Mouse (Mus musculus) neural tube, embryonic 11.5 days (tissue): ENCODE measurements around the gene Pdgfc. TPM values are rescaled to one million over a fixed set of nuclear protein-coding genes. Genes with fewer than 3 reads are reported as not detected.
"Not testable (repeated sequence)": the region's sequence is repeated elsewhere in the genome, so short reads cannot be mapped to it uniquely, and the experiment has no call there.

Experiments used
- ATAC-seq: fragments of 200-750 bp; cut with Nextera tagmentation; 2 replicates; pipeline ENCODE4 v1.8.0; 2017; ENCODE audit warnings: moderate number of reproducible peaks, mild to moderate bottlenecking, moderate TSS enrichment, moderate library complexity; ENCODE audit not compliant: insufficient read depth, low FRiP score, low TSS enrichment
- DNase-seq: peaks from one replicate; pipeline ENCODE4 v3.0.0-alpha.2; 2015; ENCODE audit warnings: low spot score
- H3K27ac ChIP-seq: fragments of 300-500 bp; sonication (generic); 2 replicates; pipeline ENCODE4 v1.5.1; 2014; ENCODE audit warnings: low read depth, mild to moderate bottlenecking, low read length
- H3K27me3 ChIP-seq: fragments of 300-500 bp; sonication (generic); 2 replicates; pipeline ENCODE4 v1.6.1; 2014; ENCODE audit warnings: mild to moderate bottlenecking, low read length, mixed read lengths; ENCODE audit not compliant: control insufficient read depth, insufficient read depth
- H3K36me3 ChIP-seq: fragments of 300-500 bp; sonication (generic); 2 replicates; pipeline ENCODE4 v1.6.1; 2014; ENCODE audit warnings: mild to moderate bottlenecking, low read length, moderate library complexity, mixed read lengths; ENCODE audit not compliant: control insufficient read depth, insufficient read depth
- H3K4me1 ChIP-seq: fragments of 300-500 bp; sonication (generic); 2 replicates; pipeline ENCODE4 v1.6.1; 2014; ENCODE audit warnings: low read length, mixed read lengths; ENCODE audit not compliant: control insufficient read depth, insufficient read depth
- H3K4me2 ChIP-seq: fragments of 300-500 bp; sonication (generic); 2 replicates; pipeline ENCODE4 v1.6.1; 2014; ENCODE audit warnings: low read depth, mild to moderate bottlenecking, moderate library complexity
- H3K4me3 ChIP-seq: fragments of 300-500 bp; sonication (generic); 2 replicates; pipeline ENCODE4 v1.5.1; 2014; ENCODE audit warnings: low read depth, low read length
- H3K9ac ChIP-seq: fragments of 300-500 bp; sonication (generic); 2 replicates; pipeline ENCODE4 v1.6.1; 2014; ENCODE audit warnings: mild to moderate bottlenecking, low read length
- H3K9me3 ChIP-seq: fragments of 300-500 bp; sonication (generic); 2 replicates; pipeline ENCODE4 v1.6.1; 2016; ENCODE audit warnings: low read length; ENCODE audit not compliant: control insufficient read depth
- WGBS: fragments of 180-500 bp; shearing (Covaris S2); extraction: QIAGEN DNeasy Blood & Tissue Kit; methylation state at CpG from one replicate; pipeline ENCODE4 v1.1.7; 2014; 5-methylcytosine and 5-hydroxymethylcytosine counted together
- polyA plus RNA-seq: library from polyadenylated mRNA; unstranded; fragments of >200 nt; fragmentation: Nextera tagmentation; extraction: Ambion mirVana; gene quantifications from 2 replicates; pipeline ENCODE4 v1.2.1, GENCODE M21; 2014

Gene Pdgfc
- polyA plus RNA-seq, 1 experiment from 2014 or later = 21.7 TPM

DNA sequence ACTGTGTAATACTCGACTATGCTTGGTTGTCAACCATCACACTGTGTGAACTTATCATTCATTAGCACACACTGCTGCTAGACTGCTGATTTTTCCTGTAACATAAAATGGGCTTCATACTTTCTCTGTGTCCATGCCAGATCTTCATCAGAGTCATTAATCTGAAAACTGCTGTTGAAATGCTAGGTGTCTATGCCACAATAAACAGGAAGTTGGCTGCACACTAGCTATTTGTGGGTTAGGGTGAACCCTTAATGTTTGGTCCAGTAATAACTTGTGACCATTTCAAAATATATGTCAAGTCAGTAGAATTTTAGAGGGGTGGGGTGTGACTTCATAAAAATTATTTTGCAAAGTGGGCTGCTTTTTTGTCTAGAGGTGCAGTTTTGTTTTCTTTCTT lies 84.4 kb downstream of the Pdgfc start:
- H3K9ac ChIP-seq = no peak overlapping the region
- 93% methylated on average over 1 of the region's 1 CpGs for WGBS
- H3K9me3 ChIP-seq = no peaks in the 10 kb centered on the region
- H3K36me3 ChIP-seq = no peaks in the 10 kb centered on the region
- no peaks in the 10 kb centered on the region for H3K27me3 ChIP-seq
- DNase-seq = no peak
- no peak overlapping the region for H3K27ac ChIP-seq
- ATAC-seq = no peak
- H3K4me3 ChIP-seq = no peak overlapping the region
- no peaks in the 10 kb centered on the region for H3K4me1 ChIP-seq
- H3K4me2 ChIP-seq = no peak overlapping the region

DNA sequence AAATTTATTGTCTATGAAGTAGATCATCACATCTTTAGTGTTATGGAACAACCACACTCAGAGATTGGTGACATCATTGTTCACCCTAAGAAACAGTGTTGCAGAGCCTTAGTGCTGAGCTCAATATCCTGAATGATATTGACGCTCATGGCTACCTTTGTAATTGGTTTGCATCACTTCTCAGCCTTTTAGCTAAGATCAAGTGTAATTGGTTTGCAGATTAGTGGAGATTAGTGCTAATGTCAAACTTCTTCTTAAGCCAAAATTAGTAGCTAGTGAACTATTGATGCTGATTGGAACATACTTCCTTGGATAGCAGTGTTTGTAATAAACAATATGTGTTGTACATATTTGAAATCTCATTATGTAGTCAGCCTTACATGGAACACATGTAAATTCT lies 85.5 kb downstream of the Pdgfc start:
- Histone ChIP-seq H3K9ac (no peak overlapping the region), H3K4me1 (no peaks in the 10 kb centered on the region), H3K9me3 (no peaks in the 10 kb centered on the region), H3K27ac (no peak overlapping the region), H3K27me3 (no peaks in the 10 kb centered on the region), H3K36me3 (no peaks in the 10 kb centered on the region), H3K4me2 (no peak overlapping the region), H3K4me3 (no peak overlapping the region)
- no peak for ATAC-seq
- WGBS = 96% methylated on average over 1 of the region's 1 CpGs
- DNase-seq = no peak

DNA sequence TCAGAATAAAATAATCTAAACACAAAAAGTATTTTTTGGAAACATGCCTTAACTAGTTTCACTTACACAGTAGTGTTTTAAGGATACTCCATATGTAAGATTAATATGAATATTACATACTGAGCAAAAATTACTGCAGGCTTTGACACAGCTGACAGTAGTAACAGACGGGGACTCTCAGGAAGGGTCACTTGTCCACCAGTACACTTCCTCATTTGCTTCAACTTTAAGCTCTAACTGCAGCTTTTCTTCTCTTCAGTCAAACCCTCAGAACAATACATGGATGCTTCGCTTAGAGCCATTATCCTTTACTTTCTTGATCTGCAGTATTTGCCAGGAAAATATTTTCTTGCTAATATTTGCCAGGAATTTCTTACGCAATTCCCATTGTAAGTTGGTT lies 87.2 kb downstream of the Pdgfc start:
- no peaks in the 10 kb centered on the region for H3K27me3 ChIP-seq
- ATAC-seq (no peak), DNase-seq (no peak)
- no peaks in the 10 kb centered on the region for H3K9me3 ChIP-seq
- 92% methylated on average over 3 of the region's 3 CpGs for WGBS
- H3K27ac ChIP-seq = no peak overlapping the region
- H3K9ac ChIP-seq = no peak overlapping the region
- no peaks in the 10 kb centered on the region for H3K36me3 ChIP-seq
- H3K4me3 ChIP-seq = no peak overlapping the region
- H3K4me1 ChIP-seq = no peaks in the 10 kb centered on the region
- no peak overlapping the region for H3K4me2 ChIP-seq

DNA sequence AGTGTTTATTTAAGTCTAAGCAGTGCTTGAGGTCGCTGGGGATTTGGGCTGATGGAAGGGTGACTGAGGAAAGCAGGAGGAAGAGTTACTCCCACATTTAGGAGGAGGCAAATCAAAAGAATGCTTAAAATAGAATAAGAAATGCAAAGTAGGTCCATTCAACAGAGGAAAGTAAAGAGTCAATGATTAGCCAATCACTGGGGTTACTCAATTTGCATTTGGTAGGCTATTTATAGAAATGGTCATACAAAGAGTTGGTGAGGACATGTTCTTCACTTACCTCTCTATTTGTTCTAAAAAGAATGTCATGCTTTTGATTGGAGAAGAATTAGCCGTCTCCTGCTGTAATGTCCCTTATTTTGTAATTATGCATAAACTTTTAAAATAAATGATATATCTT lies 90.8 kb downstream of the Pdgfc start:
- ATAC-seq = no peak
- Histone ChIP-seq H3K4me1 (no peaks in the 10 kb centered on the region), H3K4me3 (no peak overlapping the region), H3K27ac (no peak overlapping the region), H3K4me2 (no peak overlapping the region), H3K36me3 (no peaks in the 10 kb centered on the region), H3K27me3 (no peaks in the 10 kb centered on the region), H3K9ac (no peak overlapping the region), H3K9me3 (no peaks in the 10 kb centered on the region)
- 50% methylated on average over 2 of the region's 2 CpGs for WGBS
- no peak for DNase-seq

DNA sequence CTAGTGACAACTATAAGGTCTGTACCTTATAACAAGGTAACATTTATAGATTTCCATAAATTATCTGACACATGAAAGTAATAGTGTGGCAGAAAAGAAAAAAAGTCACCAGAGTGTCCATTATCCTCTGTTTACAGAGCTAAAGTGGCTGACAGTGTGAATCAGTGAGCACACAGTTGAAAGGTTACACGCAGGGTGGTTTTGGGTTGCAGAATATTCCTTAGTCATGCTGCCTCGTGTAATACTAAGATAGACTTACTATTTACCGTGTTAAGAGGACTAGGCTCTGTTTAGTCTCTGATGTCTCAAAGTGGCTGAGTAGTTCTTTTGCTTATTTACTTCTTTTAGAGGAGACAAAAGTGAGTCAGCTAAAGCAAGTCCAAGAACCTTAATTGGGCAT lies 100.8 kb downstream of the Pdgfc start:
- H3K36me3 ChIP-seq = no peaks in the 10 kb centered on the region
- H3K4me1 ChIP-seq = no peaks in the 10 kb centered on the region
- no peaks in the 10 kb centered on the region for H3K9me3 ChIP-seq
- WGBS = 83% methylated on average over 3 of the region's 3 CpGs
- ATAC-seq (no peak), DNase-seq (no peak)
- H3K9ac ChIP-seq = no peak overlapping the region
- H3K27ac ChIP-seq = no peak overlapping the region
- H3K27me3 ChIP-seq = no peaks in the 10 kb centered on the region
- H3K4me3 ChIP-seq = no peak overlapping the region
- no peak overlapping the region for H3K4me2 ChIP-seq

DNA sequence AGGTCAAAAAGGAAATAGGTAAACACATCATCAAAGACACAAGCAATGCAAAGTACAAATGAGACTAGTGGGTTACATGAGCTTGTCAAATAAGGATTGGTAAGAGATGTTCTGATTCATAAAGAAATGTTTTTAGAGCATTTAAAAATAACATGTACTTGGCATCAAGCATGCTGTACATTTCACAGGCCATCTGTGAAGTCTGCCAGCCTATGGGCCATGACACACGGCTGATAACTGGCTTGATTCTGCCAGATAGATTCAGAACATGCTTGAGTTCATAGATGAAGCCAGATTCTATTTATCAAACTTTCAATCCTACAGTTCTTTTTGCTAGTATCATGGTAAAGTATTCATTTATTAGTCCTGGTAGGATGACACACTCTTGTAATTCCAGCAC lies 101.8 kb downstream of the Pdgfc start:
- ATAC-seq, H3K36me3 ChIP-seq, H3K4me3 ChIP-seq, DNase-seq, H3K9ac ChIP-seq, H3K4me2 ChIP-seq, H3K27me3 ChIP-seq, H3K9me3 ChIP-seq, H3K27ac ChIP-seq, H3K4me1 ChIP-seq: not testable (repeated sequence)
- WGBS = 86% methylated on average over 1 of the region's 1 CpGs

DNA sequence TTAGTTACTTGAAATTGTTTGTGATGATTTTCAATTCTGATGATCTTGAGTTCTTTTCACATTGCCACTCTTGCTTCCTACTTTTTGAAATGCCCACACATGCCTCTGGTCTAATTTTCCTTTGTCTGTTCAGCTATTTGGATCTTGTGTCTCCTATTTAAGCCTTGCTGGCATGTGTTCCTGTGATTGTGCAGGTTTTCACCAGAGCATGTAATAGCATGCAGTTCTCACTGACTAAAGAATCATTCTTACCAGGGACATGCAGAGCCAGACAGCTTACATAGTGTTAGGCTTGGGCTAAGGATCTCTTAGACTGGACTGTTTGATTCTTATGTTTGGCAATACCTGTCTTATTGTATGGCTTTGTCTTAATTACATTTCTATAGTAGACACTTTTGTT lies 107.5 kb downstream of the Pdgfc start:
- Histone ChIP-seq H3K9me3 (no peaks in the 10 kb centered on the region), H3K4me1 (no peaks in the 10 kb centered on the region), H3K27me3 (no peaks in the 10 kb centered on the region), H3K9ac (no peak overlapping the region), H3K27ac (no peak overlapping the region), H3K4me2 (no peak overlapping the region), H3K36me3 (no peaks in the 10 kb centered on the region; the same call in 1 of the 2 replicates), H3K4me3 (no peak overlapping the region)
- no peak for ATAC-seq
- DNase-seq = no peak

DNA sequence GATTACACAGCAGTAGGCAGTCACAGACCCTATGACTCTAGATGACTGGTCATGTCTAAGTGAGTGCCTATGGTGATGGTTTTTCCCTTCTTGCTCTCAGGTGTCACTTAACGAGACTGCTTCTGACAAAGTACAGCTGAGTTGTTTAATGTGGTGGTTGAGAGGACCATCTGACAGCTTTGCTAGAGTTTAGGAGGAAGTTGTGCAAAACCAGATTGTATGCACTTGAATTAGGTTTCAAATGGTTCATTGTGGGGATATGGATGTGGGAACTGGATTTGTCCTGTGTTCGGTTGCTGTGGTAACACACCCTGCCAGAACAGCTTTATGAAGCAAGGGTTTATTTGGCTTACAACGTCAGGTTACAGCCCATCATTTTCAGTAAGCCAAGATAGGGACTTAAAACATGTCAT lies 112.9 kb downstream of the Pdgfc start:
- H3K9me3 ChIP-seq = no peaks in the 10 kb centered on the region
- no peak overlapping the region for H3K27ac ChIP-seq
- no peaks in the 10 kb centered on the region for H3K4me1 ChIP-seq
- no peak overlapping the region for H3K4me3 ChIP-seq
- H3K27me3 ChIP-seq = no peaks in the 10 kb centered on the region
- WGBS = 76% methylated on average over 3 of the region's 3 CpGs
- no peak overlapping the region for H3K9ac ChIP-seq
- ATAC-seq = no peak
- no peaks in the 10 kb centered on the region for H3K36me3 ChIP-seq
- DNase-seq = no peak
- no peak overlapping the region for H3K4me2 ChIP-seq

DNA sequence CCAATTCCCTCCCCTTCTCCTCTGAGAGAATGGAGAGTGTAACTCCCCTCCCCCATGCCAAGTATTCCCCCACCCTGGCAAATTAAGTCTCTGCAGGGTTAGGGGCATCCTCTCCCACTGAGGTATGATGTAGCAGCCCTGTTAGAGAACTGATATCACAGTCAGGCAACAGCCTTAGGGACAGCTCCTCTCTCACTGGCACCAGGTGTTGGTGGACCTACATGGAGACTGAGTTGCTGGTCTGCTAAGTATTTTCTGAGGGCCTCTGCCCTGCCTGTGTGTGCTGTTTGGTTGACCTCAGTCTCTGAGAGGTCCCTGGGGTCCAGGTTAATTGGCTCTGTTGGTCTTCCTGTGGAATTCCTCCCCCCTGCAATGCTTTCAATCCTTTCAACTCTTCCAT lies 114.0 kb downstream of the Pdgfc start:
- no peak overlapping the region for H3K27ac ChIP-seq
- no peak overlapping the region for H3K9ac ChIP-seq
- no peaks in the 10 kb centered on the region for H3K9me3 ChIP-seq
- DNase-seq (no peak), ATAC-seq (no peak)
- no peaks in the 10 kb centered on the region for H3K27me3 ChIP-seq
- no peaks in the 10 kb centered on the region for H3K36me3 ChIP-seq
- H3K4me3 ChIP-seq = no peak overlapping the region
- H3K4me2 ChIP-seq = no peak overlapping the region
- no peaks in the 10 kb centered on the region for H3K4me1 ChIP-seq
